Mouse (Mus musculus): ENCODE results near the gene Myo1b. TPM values are rescaled to one million over a fixed set of nuclear protein-coding genes. Genes with fewer than 3 reads are reported as not detected.

The Myo1b gene
- polyA plus RNA-seq, 1 experiment from 2014 or later, result 11.5 TPM

DNA sequence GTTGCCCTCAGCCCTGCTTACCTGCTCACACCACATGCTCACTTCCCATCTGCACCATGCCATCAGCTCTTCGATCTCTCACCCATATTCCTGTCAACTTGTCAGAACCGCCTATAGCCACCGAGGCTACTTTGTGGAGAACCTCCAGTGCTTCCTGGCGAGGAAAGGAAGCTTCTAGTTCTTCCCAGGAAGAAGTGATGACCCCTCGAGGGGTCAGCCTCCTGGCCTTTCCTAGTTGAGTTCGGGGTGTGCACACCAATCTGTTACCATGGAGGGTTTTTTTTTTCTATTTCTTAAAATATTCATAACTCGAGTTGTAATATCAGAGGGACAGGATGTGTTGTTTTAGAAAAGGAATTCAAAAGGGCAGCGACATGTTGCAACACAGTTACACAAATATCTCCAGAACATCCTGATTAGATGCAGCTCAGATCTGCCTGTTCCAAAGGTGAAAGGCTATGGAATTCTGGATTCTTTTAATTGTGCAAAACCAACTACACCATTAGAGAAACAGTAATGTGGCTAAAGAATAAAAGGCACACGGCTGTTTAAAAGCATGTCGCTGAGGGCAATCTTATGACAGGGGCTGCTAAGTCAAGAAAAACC, 175.1 kb downstream of the Myo1b start:
- Histone ChIP-seq H3K27me3 (ENCODE audit: control insufficient read depth, insufficient read depth, low read depth, low read length) (no peaks in the 10 kb centered on the region), H3K4me3 (ENCODE audit: low read depth, low read length) (no peak overlapping the region), H3K36me3 (ENCODE audit: control insufficient read depth, insufficient read depth) (no peaks in the 10 kb centered on the region), H3K4me2 (ENCODE audit: low read depth, low read length) (no peak overlapping the region), H3K9ac (ENCODE audit: low read depth, low read length) (no peak overlapping the region), H3K4me1 (ENCODE audit: control insufficient read depth, low read depth, low read length) (peaks cover 5% of the 10 kb centered on the region; the same call in 1 of the 2 replicates), H3K9me3 (replicated peaks; ENCODE audit: control insufficient read depth, low read length) (no peaks in the 10 kb centered on the region), H3K27ac (ENCODE audit: low read length) (peak overlapping the region; percentile 44)
- WGBS (ENCODE audit: insufficient replicate concordance), result 58% methylated on average over 10 of the region's 10 CpGs
- 0 out of 2 replicates have a peak, but pooled peaks have one; percentile 35 for ATAC-seq (ENCODE audit: low read depth)

DNA sequence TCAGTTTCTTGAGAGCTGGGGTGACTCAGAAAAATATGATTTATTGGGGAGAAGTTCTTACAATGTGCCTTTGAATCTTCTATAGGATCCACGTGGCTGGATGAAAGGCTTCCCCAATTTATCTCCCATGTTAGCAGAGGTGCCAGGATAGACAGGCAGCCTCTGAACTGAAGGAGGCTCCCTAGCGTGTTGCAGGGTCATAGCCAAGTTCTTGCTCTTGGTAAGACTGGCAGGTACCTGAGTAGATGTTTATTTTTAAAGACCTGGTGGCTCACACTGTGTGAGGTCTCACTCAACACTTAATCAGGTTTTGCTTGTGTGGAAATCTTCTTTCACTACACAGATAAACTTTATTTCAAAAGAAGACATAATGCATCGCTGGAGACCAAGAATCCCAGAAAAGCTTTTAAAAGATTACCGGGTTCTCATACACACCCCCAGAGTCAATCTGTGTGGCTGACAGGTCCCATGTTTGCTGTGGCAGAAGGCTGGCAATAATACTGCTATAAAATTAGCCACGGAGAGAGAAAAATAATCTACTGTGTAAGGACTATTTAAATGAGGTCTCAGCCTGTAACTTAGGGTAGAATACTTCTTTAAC, 176.5 kb downstream of the Myo1b start:
- H3K36me3 ChIP-seq (ENCODE audit: control insufficient read depth, insufficient read depth), result no peaks in the 10 kb centered on the region
- no peak overlapping the region for H3K4me2 ChIP-seq (ENCODE audit: low read depth, low read length)
- 62% methylated on average over 5 of the region's 5 CpGs for WGBS (ENCODE audit: insufficient replicate concordance)
- no peak for ATAC-seq (ENCODE audit: low read depth)
- peaks cover 5% of the 10 kb centered on the region; the same call in 1 of the 2 replicates for H3K4me1 ChIP-seq (ENCODE audit: control insufficient read depth, low read depth, low read length)
- no peaks in the 10 kb centered on the region for H3K9me3 ChIP-seq (replicated peaks; ENCODE audit: control insufficient read depth, low read length)
- no peak overlapping the region for H3K27ac ChIP-seq (ENCODE audit: low read length)
- no peaks in the 10 kb centered on the region for H3K27me3 ChIP-seq (ENCODE audit: control insufficient read depth, insufficient read depth, low read depth, low read length)
- H3K9ac ChIP-seq (ENCODE audit: low read depth, low read length), result no peak overlapping the region
- no peak overlapping the region for H3K4me3 ChIP-seq (ENCODE audit: low read depth, low read length)

DNA sequence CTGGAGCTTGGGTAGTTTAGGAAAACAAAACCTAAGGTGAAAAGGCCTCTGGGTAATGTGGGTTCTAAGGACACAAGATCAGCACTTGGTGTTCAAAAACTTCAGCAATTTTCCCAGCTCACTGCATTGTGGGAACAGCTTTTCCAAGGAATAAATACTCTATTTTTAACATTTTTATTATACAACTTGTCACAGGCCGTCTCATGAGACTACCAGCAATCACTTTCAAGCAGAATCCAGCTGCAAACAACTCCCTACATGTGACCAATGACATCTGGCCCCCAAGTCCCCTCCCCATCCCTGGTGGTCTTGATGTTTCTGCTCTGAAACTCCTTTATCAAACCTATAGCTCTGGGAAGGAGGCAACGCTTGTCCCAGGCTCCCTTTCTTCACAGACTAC, 179.0 kb downstream of the Myo1b start:
- H3K36me3 ChIP-seq (ENCODE audit: control insufficient read depth, insufficient read depth), result no peaks in the 10 kb centered on the region
- H3K9me3 ChIP-seq (replicated peaks; ENCODE audit: control insufficient read depth, low read length), result no peaks in the 10 kb centered on the region
- H3K4me1 ChIP-seq (ENCODE audit: control insufficient read depth, low read depth, low read length), result peaks cover 5% of the 10 kb centered on the region; the same call in 1 of the 2 replicates
- WGBS (ENCODE audit: insufficient replicate concordance), result 48% methylated on average over 2 of the region's 2 CpGs
- H3K27ac ChIP-seq (ENCODE audit: low read length), result no peak overlapping the region
- H3K27me3 ChIP-seq (ENCODE audit: control insufficient read depth, insufficient read depth, low read depth, low read length), result no peaks in the 10 kb centered on the region
- H3K9ac ChIP-seq (ENCODE audit: low read depth, low read length), result no peak overlapping the region
- no peak overlapping the region for H3K4me2 ChIP-seq (ENCODE audit: low read depth, low read length)
- no peak overlapping the region for H3K4me3 ChIP-seq (ENCODE audit: low read depth, low read length)
- no peak for ATAC-seq (ENCODE audit: low read depth)

DNA sequence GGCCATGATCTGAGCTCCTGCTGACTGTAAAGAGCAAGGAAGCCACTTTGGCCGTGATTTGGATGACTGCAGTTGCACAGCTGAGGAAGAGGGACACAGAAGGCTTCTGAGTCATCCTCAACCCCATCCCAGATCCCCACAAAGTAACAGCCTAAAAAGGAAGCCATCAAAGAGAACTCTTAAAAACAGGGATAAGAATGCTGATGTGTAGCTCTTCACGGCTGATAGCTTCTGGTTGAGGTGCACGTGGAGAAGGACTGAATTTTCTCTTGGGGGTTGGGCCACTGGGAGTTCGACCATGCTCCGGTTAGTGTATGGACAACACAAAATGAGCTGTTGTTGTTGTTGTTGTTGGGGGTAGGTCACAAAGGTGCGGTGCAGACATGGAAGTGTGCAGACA, 181.2 kb downstream of the Myo1b start:
- no peak for ATAC-seq (ENCODE audit: low read depth)
- H3K27me3 ChIP-seq (ENCODE audit: control insufficient read depth, insufficient read depth, low read depth, low read length), result no peaks in the 10 kb centered on the region
- WGBS (ENCODE audit: insufficient replicate concordance), result 61% methylated on average over 6 of the region's 6 CpGs

DNA sequence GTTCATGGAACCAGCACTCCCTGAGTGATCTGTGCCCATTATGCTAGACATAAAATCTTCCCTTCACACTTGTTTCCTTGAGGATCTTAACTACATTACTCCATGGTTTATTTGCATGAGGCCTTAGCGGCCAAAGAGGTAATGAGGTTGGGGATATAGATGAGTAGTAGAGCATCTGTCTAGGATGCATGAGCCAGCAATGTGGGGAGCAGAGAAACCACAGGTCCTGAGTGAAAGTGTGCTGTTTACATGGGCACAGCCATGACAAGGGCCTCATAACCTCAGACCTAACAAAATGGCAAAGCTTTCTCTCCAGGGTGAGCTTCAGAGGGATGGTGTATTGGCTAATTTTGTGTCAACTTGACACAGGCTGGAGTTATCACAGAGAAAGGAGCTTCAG, 186.5 kb downstream of the Myo1b start:
- Histone ChIP-seq H3K4me1 (ENCODE audit: control insufficient read depth, low read depth, low read length) (no peaks in the 10 kb centered on the region), H3K27me3 (ENCODE audit: control insufficient read depth, insufficient read depth, low read depth, low read length) (no peaks in the 10 kb centered on the region), H3K9me3 (replicated peaks; ENCODE audit: control insufficient read depth, low read length) (no peaks in the 10 kb centered on the region), H3K4me3 (ENCODE audit: low read depth, low read length) (no peak overlapping the region), H3K4me2 (ENCODE audit: low read depth, low read length) (no peak overlapping the region), H3K36me3 (ENCODE audit: control insufficient read depth, insufficient read depth) (no peaks in the 10 kb centered on the region), H3K27ac (ENCODE audit: low read length) (no peak overlapping the region), H3K9ac (ENCODE audit: low read depth, low read length) (no peak overlapping the region)
- 65% methylated on average over 1 of the region's 1 CpGs for WGBS (ENCODE audit: insufficient replicate concordance)
- no peak for ATAC-seq (ENCODE audit: low read depth)

More for the DNA sequence above, 181.2 kb downstream of the Myo1b start:
- H3K9ac ChIP-seq (ENCODE audit: low read depth, low read length), result no peak overlapping the region
- no peaks in the 10 kb centered on the region for H3K9me3 ChIP-seq (replicated peaks; ENCODE audit: control insufficient read depth, low read length)
- H3K36me3 ChIP-seq (ENCODE audit: control insufficient read depth, insufficient read depth), result no peaks in the 10 kb centered on the region
- no peaks in the 10 kb centered on the region for H3K4me1 ChIP-seq (ENCODE audit: control insufficient read depth, low read depth, low read length)
- H3K27ac ChIP-seq (ENCODE audit: low read length), result no peak overlapping the region
- H3K4me3 ChIP-seq (ENCODE audit: low read depth, low read length), result no peak overlapping the region
- no peak overlapping the region for H3K4me2 ChIP-seq (ENCODE audit: low read depth, low read length)

DNA sequence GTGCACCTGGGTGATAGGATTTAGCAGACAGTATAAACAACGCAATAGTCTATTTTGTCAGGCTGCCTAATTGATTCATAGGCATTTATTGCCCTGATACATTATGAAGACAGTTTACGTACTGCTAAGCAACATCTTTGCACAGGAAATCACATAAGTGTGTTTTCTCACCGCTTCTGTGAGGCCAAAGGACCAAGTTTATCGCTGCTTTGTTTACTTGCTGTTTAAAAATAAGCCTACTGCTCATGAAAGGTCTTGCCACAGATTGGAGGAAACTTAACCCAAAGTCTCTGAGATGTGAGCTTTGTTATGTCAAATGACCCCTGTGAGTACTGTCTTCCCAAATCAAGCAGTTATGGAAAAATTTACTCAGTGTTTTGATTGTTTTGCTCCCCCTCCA, 187.1 kb downstream of the Myo1b start:
- H3K9ac ChIP-seq (ENCODE audit: low read depth, low read length), result no peak overlapping the region
- no peaks in the 10 kb centered on the region for H3K9me3 ChIP-seq (replicated peaks; ENCODE audit: control insufficient read depth, low read length)
- no peaks in the 10 kb centered on the region for H3K4me1 ChIP-seq (ENCODE audit: control insufficient read depth, low read depth, low read length)
- no peak overlapping the region for H3K4me2 ChIP-seq (ENCODE audit: low read depth, low read length)
- no peak for ATAC-seq (ENCODE audit: low read depth)
- no peak overlapping the region for H3K4me3 ChIP-seq (ENCODE audit: low read depth, low read length)
- no peaks in the 10 kb centered on the region for H3K36me3 ChIP-seq (ENCODE audit: control insufficient read depth, insufficient read depth)
- WGBS (ENCODE audit: insufficient replicate concordance), result 55% methylated on average over 4 of the region's 4 CpGs
- H3K27ac ChIP-seq (ENCODE audit: low read length), result no peak overlapping the region
- H3K27me3 ChIP-seq (ENCODE audit: control insufficient read depth, insufficient read depth, low read depth, low read length), result no peaks in the 10 kb centered on the region

DNA sequence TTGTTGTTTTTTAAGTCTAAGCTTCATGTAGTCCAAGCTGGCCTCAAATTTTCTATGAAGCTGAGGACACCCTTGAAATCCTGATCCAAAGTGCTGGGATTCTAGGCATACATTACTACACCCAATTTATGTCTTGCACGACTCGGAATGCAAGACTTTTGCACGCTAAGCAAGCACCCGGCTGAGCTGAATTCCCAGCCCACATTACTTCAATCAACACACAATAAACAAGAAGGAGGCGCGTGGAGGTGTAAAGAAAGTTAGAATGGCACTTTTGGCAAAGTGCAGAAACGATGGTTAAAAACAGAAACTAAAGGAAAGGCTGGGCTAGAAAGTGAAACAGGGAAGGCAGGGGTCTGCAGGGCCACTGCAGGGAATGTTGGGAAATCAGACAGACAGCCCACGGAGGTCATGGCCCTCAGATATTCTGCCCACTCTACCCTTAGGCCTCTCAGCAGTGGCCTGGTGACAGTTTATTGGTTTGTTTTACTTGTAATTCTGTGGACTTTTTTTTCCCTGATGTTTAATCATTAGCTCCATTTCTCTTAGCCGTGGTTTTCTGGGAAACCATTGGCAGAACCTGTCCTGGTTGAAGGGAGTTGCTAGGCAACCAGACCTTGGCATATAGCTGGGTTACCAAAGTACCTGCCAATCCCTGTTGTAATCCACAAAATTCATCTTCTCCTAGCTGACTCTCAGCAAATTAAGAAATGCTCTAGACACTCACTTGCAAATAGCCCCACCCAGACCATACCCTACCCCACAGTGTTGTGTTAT, 195.8 kb downstream of the Myo1b start:
- H3K9ac ChIP-seq (ENCODE audit: low read depth, low read length), result no peak overlapping the region
- no peaks in the 10 kb centered on the region for H3K4me1 ChIP-seq (ENCODE audit: control insufficient read depth, low read depth, low read length)
- 0 out of 2 replicates have a peak overlapping the region, but pooled peaks have one; percentile 32 for H3K27ac ChIP-seq (ENCODE audit: low read length)
- 58% methylated on average over 9 of the region's 9 CpGs for WGBS (ENCODE audit: insufficient replicate concordance)
- peak; percentile 91 for ATAC-seq (ENCODE audit: low read depth)
- no peak overlapping the region; the same call in 1 of the 2 replicates for H3K4me2 ChIP-seq (ENCODE audit: low read depth, low read length)
- no peak overlapping the region for H3K4me3 ChIP-seq (ENCODE audit: low read depth, low read length)
- no peaks in the 10 kb centered on the region for H3K9me3 ChIP-seq (replicated peaks; ENCODE audit: control insufficient read depth, low read length)
- H3K36me3 ChIP-seq (ENCODE audit: control insufficient read depth, insufficient read depth), result no peaks in the 10 kb centered on the region
- H3K27me3 ChIP-seq (ENCODE audit: control insufficient read depth, insufficient read depth, low read depth, low read length), result no peaks in the 10 kb centered on the region

DNA sequence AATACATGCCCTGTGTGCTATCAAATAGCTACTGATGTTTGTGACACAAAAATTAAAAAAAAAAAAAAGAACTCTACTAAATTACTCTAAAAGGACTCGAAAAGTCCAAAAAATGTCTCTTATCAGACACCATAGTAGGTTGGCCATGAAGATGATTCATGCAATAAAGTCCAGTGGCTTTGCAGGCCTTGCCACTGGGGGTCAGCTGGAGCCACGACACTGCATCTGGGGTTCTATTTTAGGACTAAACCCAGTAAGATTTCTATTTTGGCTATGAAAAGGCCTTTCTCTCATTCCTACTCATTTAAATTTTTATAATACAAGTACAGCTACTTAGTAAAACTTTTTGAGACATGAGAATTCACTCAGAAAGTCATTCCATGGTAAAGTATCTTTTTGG, 205.0 kb downstream of the Myo1b start:
- no peaks in the 10 kb centered on the region for H3K4me1 ChIP-seq (ENCODE audit: control insufficient read depth, low read depth, low read length)
- no peak overlapping the region for H3K27ac ChIP-seq (ENCODE audit: low read length)
- no peak overlapping the region for H3K4me3 ChIP-seq (ENCODE audit: low read depth, low read length)
- H3K27me3 ChIP-seq (ENCODE audit: control insufficient read depth, insufficient read depth, low read depth, low read length), result no peaks in the 10 kb centered on the region
- no peaks in the 10 kb centered on the region for H3K9me3 ChIP-seq (replicated peaks; ENCODE audit: control insufficient read depth, low read length)
- H3K36me3 ChIP-seq (ENCODE audit: control insufficient read depth, insufficient read depth), result no peaks in the 10 kb centered on the region
- 46% methylated on average over 2 of the region's 2 CpGs for WGBS (ENCODE audit: insufficient replicate concordance)
- H3K4me2 ChIP-seq (ENCODE audit: low read depth, low read length), result no peak overlapping the region
- no peak overlapping the region for H3K9ac ChIP-seq (ENCODE audit: low read depth, low read length)
- no peak for ATAC-seq (ENCODE audit: low read depth)

DNA sequence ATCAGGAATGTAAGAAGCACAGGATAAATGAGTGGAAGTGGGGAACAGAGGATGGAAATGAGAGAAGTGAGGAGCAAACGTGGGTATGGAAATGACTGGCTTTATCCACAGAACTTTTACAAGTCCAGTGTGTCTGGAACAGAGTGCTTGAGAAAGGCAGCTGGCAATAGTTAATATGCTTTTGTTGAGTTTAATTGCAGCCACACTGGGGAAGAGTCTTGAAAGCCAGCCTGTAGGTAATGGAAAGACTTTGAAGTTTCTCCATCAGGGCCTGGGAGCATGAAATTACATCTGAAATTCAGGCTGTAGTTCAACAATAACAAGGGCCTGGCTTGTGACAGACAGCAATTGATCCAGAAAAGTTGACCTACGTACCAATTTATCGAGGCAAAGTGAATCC, 209.8 kb downstream of the Myo1b start:
- WGBS (ENCODE audit: insufficient replicate concordance), result 61% methylated on average over 3 of the region's 3 CpGs
- H3K4me1 ChIP-seq (ENCODE audit: control insufficient read depth, low read depth, low read length), result no peaks in the 10 kb centered on the region
- no peak for ATAC-seq (ENCODE audit: low read depth)

More for the DNA sequence above, 209.8 kb downstream of the Myo1b start:
- Histone ChIP-seq H3K36me3 (ENCODE audit: control insufficient read depth, insufficient read depth) (no peaks in the 10 kb centered on the region), H3K27me3 (ENCODE audit: control insufficient read depth, insufficient read depth, low read depth, low read length) (no peaks in the 10 kb centered on the region), H3K4me3 (ENCODE audit: low read depth, low read length) (no peak overlapping the region), H3K9ac (ENCODE audit: low read depth, low read length) (no peak overlapping the region), H3K4me2 (ENCODE audit: low read depth, low read length) (no peak overlapping the region), H3K27ac (ENCODE audit: low read length) (no peak overlapping the region), H3K9me3 (replicated peaks; ENCODE audit: control insufficient read depth, low read length) (no peaks in the 10 kb centered on the region)
